Mouse (Mus musculus): ENCODE data around the gene Desi2.
"Not testable (repeated sequence)": the region's sequence is repeated elsewhere in the genome, so short reads cannot be mapped to it uniquely, and the experiment has no call there.

DNA sequence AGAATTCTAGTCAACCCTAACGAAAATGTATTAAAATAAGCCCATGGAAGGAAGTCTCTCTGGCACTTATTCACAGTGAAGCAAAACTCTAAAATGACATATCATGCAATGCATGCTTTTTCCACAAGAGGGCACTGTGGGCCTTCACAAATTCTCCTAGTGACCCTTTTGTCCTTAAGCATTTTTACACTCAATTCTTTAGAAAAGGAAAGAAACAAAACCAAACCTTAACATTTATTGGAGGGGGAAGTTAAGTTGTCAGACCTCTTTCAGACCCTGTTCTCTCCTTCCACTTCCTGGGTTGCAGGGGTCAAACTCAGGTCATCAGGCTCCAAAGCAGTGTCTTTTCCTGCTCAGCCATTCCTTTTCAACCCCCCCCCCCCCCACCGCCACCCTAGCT, 40.7 kb upstream of the Desi2 start:
- peak; percentile 48 for TF ChIP-seq CTCF (IDR thresholded peaks at IDR 0.05; ENCODE audit: low read depth)
- TF ChIP-seq EP300 (IDR thresholded peaks at IDR 0.05; ENCODE audit: low read depth): not testable (repeated sequence)

Measured in liver, embryonic 14.5 days (tissue).